Mouse (Mus musculus) left cerebral cortex, adult 8-10 months (tissue): ENCODE data around the gene Usp21. TPM values are rescaled to one million over a fixed set of nuclear protein-coding genes. Genes with fewer than 3 reads are reported as not detected.
"Not testable (repeated sequence)": the region's sequence is repeated elsewhere in the genome, so short reads cannot be mapped to it uniquely, and the experiment has no call there.

Source experiments
- DNase-seq, 2 experiments: peaks; one replicate each; pipeline ENCODE4 v3.0.0; 2022; ENCODE audit warnings: low spot score in 2 of 2
- total RNA-seq, 4 experiments: library from RNA; stranded (reverse); gene quantifications; 2 replicates each; pipeline ENCODE4 v1.2.4; 2022

The Usp21 gene
- total RNA-seq = 10 to 100 TPM; 46.5 to 56.3 (median 50.5) TPM

DNA sequence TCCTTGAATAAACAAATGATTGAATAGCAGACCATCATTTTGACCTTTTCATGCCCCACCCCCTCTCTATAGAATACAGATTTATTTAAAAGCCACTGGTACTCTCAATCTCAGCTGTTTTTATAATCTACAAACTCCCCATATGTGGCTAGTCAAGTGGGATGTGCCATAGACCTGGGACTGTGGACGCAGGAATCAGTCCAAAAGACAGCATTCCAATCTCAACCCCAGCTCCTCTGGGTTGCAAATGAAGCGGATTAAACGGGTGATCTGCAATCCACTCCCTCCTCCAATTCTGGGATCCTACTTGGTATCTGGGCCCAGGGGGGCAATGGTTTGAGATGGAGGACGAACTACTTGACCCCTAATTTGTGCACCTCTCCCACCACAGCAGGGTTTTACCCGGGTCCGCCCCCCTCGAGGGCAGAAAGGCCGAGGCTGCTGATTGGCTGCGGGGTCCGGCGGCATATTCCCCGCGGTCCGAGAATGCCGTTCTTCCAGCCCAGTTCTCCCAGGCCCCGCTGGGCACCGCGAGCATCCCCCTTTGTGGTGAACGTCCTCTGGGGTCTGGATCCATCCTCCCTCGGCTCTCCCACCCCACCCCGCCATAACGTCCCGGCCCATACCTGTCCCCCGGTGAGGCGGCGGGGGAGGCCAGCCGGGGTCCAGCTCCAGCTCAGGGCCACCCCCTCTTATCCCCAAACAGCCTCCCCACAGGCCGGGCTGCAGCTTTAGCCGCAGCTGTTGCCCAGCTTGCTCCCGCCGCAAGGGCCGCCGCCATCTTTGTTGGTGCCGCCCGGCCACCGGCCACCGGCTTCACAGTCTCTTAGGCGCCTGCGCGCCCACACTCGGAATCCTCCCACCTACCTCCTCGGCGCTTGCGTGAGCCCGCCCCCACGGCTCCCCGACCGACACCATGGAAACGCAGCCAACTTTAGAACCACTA, at the start of gene Usp21:
Gene Usp21, minus strand, starts transcription at position 856 of the 946 bp plus-strand sequence.
- DNase-seq = peak; percentile 85 to 95

DNA sequence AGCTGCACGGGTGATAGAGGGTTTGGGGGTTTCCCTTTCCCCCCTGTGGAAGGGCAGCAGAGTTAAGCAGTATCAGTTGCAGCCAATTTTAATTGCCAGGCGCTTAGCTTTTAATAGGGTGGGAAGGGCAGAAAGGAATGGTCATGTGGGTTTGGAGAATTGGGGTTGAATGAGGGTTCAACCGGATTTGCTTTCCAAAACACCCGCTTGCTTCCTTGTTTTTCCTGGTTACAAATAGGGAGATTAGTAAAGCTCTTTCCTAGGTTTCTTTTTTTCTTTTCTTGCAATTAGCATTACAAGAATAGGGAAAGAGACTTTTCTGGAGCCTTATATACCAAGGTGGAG, 42.4 kb upstream of the Usp21 start:
- no peak for DNase-seq

DNA sequence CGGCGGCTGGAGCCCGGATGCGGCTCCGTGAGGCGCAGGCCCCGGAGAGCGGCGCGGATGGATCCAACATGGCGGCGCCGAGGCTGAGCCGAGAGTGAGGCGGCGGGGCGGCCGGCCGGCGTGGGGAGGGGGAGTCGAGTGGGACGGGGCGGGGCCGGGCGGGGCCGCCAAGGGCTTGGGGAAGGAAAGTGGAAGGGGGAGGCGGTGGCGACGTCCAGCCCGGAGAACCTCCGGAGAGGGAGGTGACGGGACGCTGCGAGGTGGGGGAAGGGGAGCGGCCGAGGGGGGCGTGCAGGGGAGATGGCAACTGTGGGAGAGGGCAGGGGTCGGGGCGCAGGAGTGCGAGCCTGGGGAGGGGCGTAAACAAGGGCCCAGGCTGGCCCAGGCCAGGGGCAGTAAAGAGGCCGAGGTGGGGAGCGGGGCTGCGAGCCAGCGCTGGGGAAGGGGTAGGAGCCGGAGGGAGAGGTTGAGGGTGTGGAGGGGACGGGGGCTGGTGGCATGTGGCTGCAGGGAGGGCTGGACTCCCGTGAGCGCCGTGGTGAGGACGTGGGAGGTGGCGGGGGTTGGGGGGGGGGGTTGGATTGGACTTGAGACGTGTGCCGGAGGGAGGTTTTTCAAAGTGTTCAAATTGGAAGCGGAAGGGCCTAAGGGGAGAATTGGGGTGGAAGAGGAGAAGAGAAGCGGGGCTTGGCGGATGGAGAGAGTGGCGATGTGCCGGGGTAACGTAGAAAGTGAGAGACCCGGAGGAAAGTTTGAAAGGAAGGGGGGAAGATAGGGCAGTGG, 41.8 kb upstream of the Usp21 start:
- peak in 1 of 2 experiments; percentile 53 for DNase-seq

GRCm38 (mm10) chr1:171328839-171329432, 41.1 kb upstream of the Usp21 start, which contains the start of gene Dedd:
Dedd (plus strand) TSS chr1:171329145.
- DNase-seq = peak; percentile 88 to 94

GRCm38 (mm10) chr1:171328244-171328643, 40.5 kb upstream of the Usp21 start:
- no peak for DNase-seq

GRCm38 (mm10) chr1:171326588-171326987, 38.8 kb upstream of the Usp21 start:
- DNase-seq = not testable (repeated sequence)

DNA sequence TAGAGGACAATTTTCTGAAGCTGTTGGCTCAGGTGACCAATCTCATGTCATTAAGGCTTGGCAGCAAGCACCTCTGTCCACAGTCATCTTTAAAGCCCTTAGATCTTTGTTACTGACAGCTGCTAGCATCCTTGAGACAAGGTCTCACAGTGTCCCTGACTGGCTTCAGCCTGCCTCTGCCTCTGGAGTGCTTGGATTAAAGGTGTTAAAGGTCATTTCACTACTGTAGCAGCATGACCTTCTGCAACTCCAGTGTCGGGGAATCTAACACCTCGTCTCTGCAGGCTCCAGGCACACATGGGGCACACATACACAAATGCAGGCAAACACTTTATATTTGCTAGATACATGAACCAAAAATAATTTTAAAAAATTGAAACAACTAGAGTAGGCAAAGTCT, 37.8 kb upstream of the Usp21 start:
- DNase-seq = no peak

DNA sequence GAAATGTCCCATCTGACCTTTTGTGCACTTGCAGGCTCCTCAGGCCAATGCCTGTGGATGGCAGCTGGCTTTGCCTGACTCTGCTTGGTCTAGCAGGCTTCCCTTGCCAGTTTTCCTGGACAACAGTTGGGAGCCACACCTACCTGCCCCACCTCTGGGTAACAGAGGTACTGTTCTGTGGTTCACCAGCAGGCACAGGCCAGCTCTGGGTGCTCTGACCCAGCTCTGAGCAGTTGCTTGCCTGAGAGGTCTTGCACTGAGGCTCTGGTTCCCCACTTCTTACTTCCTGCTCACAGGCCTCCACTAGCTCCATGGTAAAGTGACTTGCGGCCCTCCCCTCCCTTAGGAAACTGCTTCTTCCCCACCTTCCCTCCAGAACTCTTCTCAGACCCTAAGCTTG, 34.2 kb upstream of the Usp21 start:
- DNase-seq = no peak

GRCm38 (mm10) chr1:171321415-171321814, 33.6 kb upstream of the Usp21 start:
- no peak for DNase-seq

- no peak for DNase-seq
Observed at GRCm38 (mm10) chr1:171320151-171320550, 32.4 kb upstream of the Usp21 start.

- DNase-seq = no peak
Observed at GRCm38 (mm10) chr1:171319748-171320147, 32.0 kb upstream of the Usp21 start.

- no peak for DNase-seq
Observed at GRCm38 (mm10) chr1:171309321-171309720, 21.5 kb upstream of the Usp21 start.

GRCm38 (mm10) chr1:171306157-171306556, 18.4 kb upstream of the Usp21 start:
- DNase-seq = not testable (repeated sequence)

DNA sequence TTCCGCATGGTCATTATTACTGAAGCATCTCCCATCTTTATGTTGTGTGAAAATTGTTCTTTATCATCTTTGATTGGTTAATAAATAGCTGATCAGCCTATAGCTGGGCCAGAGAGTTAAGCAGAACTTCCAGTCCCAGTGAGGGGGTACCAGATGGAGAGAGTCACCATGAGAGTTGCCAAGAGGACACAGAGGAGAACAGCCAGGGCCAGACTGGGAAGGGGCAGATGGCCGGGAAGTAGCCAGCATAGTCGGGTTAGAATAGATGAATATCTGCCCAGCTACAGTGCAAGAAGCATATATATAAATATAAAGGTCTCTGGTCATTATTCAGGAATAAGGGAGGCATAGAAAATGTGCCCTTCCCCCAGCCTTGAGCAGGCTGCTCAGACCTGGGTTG, 10.4 kb upstream of the Usp21 start:
- DNase-seq = no peak

GRCm38 (mm10) chr1:171295063-171295402, 7.2 kb upstream of the Usp21 start:
- DNase-seq = no peak

DNA sequence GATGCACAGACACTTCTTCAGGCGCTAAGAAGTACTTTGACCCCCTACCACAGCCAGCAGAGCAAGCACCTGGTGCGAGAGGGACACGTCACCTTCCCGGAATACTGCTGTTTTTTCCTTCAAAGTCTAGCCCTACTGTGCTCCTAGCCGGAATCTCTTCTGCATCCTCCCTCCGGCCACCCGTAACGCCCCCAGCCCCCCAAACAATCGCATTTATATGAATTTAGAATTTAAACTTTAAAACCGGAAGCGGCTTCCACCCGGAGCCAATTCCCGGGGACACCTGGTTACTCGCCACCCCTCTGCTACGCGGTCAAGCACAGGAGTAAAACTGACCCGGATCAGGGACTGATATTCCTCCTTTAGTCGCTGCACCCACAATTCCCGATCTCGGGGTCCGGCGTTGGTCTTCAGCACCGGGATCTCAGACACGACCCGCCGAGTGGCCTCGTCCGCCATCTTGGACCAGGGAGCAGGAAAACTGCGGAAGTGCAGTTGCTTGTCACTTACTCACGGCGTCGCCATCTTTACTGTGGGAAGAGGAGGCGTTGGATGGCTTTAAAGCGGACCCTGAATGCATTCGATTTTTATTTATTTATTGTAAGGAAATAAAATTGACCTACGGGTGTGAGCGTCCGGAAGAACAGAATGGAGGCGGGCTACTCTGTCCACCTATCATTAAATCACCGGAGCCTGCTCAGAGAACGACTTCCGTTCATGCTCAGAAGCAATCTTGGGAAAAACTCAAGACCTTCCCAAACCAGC, 6.7 kb upstream of the Usp21 start, which contains the start of gene Ufc1:
Gene Ufc1, minus strand, starts transcription at position 727 of the 765 bp plus-strand sequence.
- DNase-seq = peak; percentile 80 to 84

DNA sequence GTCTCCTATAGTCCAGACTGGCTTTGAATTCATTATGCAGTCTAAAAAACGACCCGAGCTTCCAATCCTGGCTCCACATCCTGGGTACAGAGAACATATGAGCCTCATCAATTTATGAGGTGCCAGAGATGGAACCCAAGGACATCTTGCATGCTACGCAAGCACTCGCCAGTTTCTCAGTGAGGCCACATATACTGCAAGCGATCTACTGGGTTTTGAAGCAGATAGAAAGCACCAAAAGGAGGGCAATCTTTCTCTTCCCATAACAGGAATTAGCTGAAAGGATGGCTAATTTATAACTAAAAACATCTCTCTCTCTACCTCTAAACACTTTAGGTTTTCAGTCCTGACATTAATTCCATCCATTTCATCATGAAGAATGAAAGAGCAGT, 6.1 kb upstream of the Usp21 start:
- no peak for DNase-seq

DNA sequence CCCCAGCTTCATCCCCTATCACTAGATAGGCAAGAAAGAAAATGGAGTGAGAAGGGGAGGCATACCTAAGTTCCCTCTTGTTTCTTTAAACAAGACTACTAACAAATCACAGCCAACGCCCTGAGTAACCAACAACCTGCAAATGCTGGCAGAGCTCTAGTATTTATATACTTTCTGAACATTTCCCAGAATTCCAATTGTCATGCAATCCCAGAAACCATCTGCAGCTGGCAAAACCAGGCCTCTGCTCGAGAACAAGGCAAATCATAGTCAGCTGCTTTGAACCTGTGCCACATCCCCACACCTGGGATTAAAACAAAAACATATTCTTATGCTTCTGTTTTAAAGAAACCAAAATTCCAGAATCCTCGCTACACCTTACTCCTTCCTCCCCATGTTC, 5.6 kb upstream of the Usp21 start:
- no peak for DNase-seq

GRCm38 (mm10) chr1:171288328-171288727, 537 bp upstream of the Usp21 start:
- DNase-seq = no peak

DNA sequence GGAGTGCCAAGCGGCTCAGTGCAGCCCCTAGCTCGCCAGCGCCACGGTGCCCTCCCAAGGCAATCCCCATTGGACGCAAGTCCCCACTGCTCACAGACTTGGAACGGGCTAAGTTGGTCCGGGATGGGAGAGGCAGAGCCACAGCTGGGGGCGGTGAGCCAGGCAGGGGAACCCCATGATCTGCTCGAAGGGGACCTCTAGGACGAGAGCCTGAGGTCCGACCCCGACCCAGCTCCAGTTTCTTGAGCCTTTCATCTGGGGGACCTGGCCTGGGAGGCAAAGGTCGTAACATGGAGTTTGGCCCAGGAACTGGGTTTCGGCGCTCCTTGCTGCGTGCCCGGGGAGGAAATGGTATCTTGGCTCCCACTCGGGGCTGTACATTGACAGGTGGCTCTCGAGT, 1.3 kb downstream of the Usp21 start:
- no peak for DNase-seq
